Mouse (Mus musculus) megakaryocyte, adult 5-6 weeks (primary cell): ENCODE measurements around the gene Homez. TPM values are rescaled to one million over a fixed set of nuclear protein-coding genes. Genes with fewer than 3 reads are reported as not detected.

Experiments used
- total RNA-seq, 2 experiments: library from RNA; stranded (forward) in 1 of 2; stranded (reverse) in 1 of 2; fragments of 153-499, 151-499 nt in 1 of 2; fragments of 221-1000, 200-1000 nt in 1 of 2; gene quantifications; 2 replicates each; pipeline versions ENCODE4 v1.2.3 to v1.2.4; 2015 to 2017

Gene Homez
- total RNA-seq, 2 experiments from 2014 or later = 4.6 to 6.3 TPM

Other genes with a start within 250 kb of the Homez start
- gene Psmb11, start 249.5 kb downstream of the Homez start, total RNA-seq (2015) = not detected in 2 replicates
- not detected in 2 replicates for gene Psmb11, start 249.5 kb downstream of the Homez start, total RNA-seq (2017)
- gene Gm17606, start 230.0 kb downstream of the Homez start, total RNA-seq (2015) = not detected in 2 replicates
- gene Gm17606, start 230.0 kb downstream of the Homez start, total RNA-seq (2017) = not detected in 2 replicates
- gene Cdh24, start 229.6 kb downstream of the Homez start, total RNA-seq (2015) = 0.27 and 0.78 TPM in 2 replicates
- 0.51 and 0.57 TPM in 2 replicates for gene Cdh24, start 229.6 kb downstream of the Homez start, total RNA-seq (2017)
- gene 1700123O20Rik, start 184.7 kb downstream of the Homez start, total RNA-seq (2015) = 57.9 and 59.1 TPM in 2 replicates
- 34.3 and 34.8 TPM in 2 replicates for gene 1700123O20Rik, start 184.7 kb downstream of the Homez start, total RNA-seq (2017)
- gene Acin1, start 184.0 kb downstream of the Homez start, total RNA-seq (2015) = 99.7 and 131 TPM in 2 replicates
- gene Acin1, start 184.0 kb downstream of the Homez start, total RNA-seq (2017) = 173 and 223 TPM in 2 replicates
- gene Gm29776, start 172.1 kb downstream of the Homez start, total RNA-seq (2015) = 0.25 and 0.46 TPM in 2 replicates
- not detected in 2 replicates for gene Gm29776, start 172.1 kb downstream of the Homez start, total RNA-seq (2017)
- gene Cebpe, start 158.8 kb downstream of the Homez start, total RNA-seq (2015) = 24.4 and 26.0 TPM in 2 replicates
- 41.9 and 52.8 TPM in 2 replicates for gene Cebpe, start 158.8 kb downstream of the Homez start, total RNA-seq (2017)
- gene Slc7a8, start 89.0 kb downstream of the Homez start, total RNA-seq (2015) = 9.1 and 14.3 TPM in 2 replicates
- 1.3 and 2.8 TPM in 2 replicates for gene Slc7a8, start 89.0 kb downstream of the Homez start, total RNA-seq (2017)
- gene Rnf212b, start 56.8 kb downstream of the Homez start, total RNA-seq (2015) = not detected in 2 replicates
- gene Rnf212b, start 56.8 kb downstream of the Homez start, total RNA-seq (2017) = not detected in 2 replicates
- 9.8 and 11.9 TPM in 2 replicates for gene Ppp1r3e, start 6.6 kb upstream of the Homez start, total RNA-seq (2015)
- gene Ppp1r3e, start 6.6 kb upstream of the Homez start, total RNA-seq (2017) = 0.22 and 1.8 TPM in 2 replicates
- gene Bcl2l2, start 12.4 kb upstream of the Homez start, total RNA-seq (2015) = 2.1 and 3.0 TPM in 2 replicates
- gene Bcl2l2, start 12.4 kb upstream of the Homez start, total RNA-seq (2017) = 4.4 and 6.2 TPM in 2 replicates
- gene Gm20521, start 12.5 kb upstream of the Homez start, total RNA-seq (2015) = not detected in 2 replicates
- not detected in 2 replicates for gene Gm20521, start 12.5 kb upstream of the Homez start, total RNA-seq (2017)
- gene Pabpn1, start 21.5 kb upstream of the Homez start, total RNA-seq (2015) = 48.9 and 67.2 TPM in 2 replicates
- 153 and 165 TPM in 2 replicates for gene Pabpn1, start 21.5 kb upstream of the Homez start, total RNA-seq (2017)
- gene Slc22a17, start 42.2 kb upstream of the Homez start, total RNA-seq (2015) = 0.11 and 0.56 TPM in 2 replicates
- 0.73 TPM in 1 of 2 replicates, not detected in the other for gene Slc22a17, start 42.2 kb upstream of the Homez start, total RNA-seq (2017)
- gene Efs, start 55.2 kb upstream of the Homez start, total RNA-seq (2015) = not detected in 2 replicates
- gene Efs, start 55.2 kb upstream of the Homez start, total RNA-seq (2017) = not detected in 2 replicates
- not detected in 2 replicates for gene Il25, start 61.7 kb upstream of the Homez start, total RNA-seq (2015)
- not detected in 2 replicates for gene Il25, start 61.7 kb upstream of the Homez start, total RNA-seq (2017)
- not detected in 2 replicates for gene Cmtm5, start 65.3 kb upstream of the Homez start, total RNA-seq (2015)
- not detected in 2 replicates for gene Cmtm5, start 65.3 kb upstream of the Homez start, total RNA-seq (2017)
- not detected in 2 replicates for gene Myh6, start 96.0 kb upstream of the Homez start, total RNA-seq (2015)
- not detected in 2 replicates for gene Myh6, start 96.0 kb upstream of the Homez start, total RNA-seq (2017)
- gene Gm17428, start 106.0 kb upstream of the Homez start, total RNA-seq (2015) = not detected in 2 replicates
- not detected in 2 replicates for gene Gm17428, start 106.0 kb upstream of the Homez start, total RNA-seq (2017)
- not detected in 2 replicates for gene Myh7, start 123.7 kb upstream of the Homez start, total RNA-seq (2015)
- not detected in 2 replicates for gene Myh7, start 123.7 kb upstream of the Homez start, total RNA-seq (2017)
- gene Ngdn, start 144.5 kb upstream of the Homez start, total RNA-seq (2015) = 56.1 and 56.9 TPM in 2 replicates
- 32.9 and 52.7 TPM in 2 replicates for gene Ngdn, start 144.5 kb upstream of the Homez start, total RNA-seq (2017)
- gene Zfhx2, start 221.4 kb upstream of the Homez start, total RNA-seq (2015) = 2.0 and 2.1 TPM in 2 replicates
- gene Zfhx2, start 221.4 kb upstream of the Homez start, total RNA-seq (2017) = 1.1 and 1.3 TPM in 2 replicates
- 5.4 and 6.9 TPM in 2 replicates for gene Thtpa, start 223.8 kb upstream of the Homez start, total RNA-seq (2015)
- 5.9 and 7.2 TPM in 2 replicates for gene Thtpa, start 223.8 kb upstream of the Homez start, total RNA-seq (2017)
- 43.2 and 46.7 TPM in 2 replicates for gene Ap1g2, start 235.6 kb upstream of the Homez start, total RNA-seq (2015)
- 11.8 and 18.3 TPM in 2 replicates for gene Ap1g2, start 235.6 kb upstream of the Homez start, total RNA-seq (2017)
- gene Jph4, start 246.0 kb upstream of the Homez start, total RNA-seq (2015) = not detected in 2 replicates
- gene Jph4, start 246.0 kb upstream of the Homez start, total RNA-seq (2017) = not detected in 2 replicates